Mouse (Mus musculus) forebrain, embryonic 14.5 days (tissue): ENCODE data around the gene Skor1. TPM values are rescaled to one million over a fixed set of nuclear protein-coding genes. Genes with fewer than 3 reads are reported as not detected.

Experiments used
- ATAC-seq: fragments of 200-750 bp; cut with Nextera tagmentation; 2 replicates; pipeline ENCODE4 v1.8.0; 2017; ENCODE audit warnings: mild to moderate bottlenecking, moderate library complexity
- DNase-seq: peaks from one replicate; pipeline ENCODE4 v3.0.0-alpha.2; 2015; ENCODE audit warnings: low spot score
- H3K27ac ChIP-seq: fragments of 300-500 bp; sonication (generic); 2 replicates; pipeline ENCODE4 v1.5.1; 2014; ENCODE audit warnings: low read depth, mild to moderate bottlenecking, control low read depth, low read length, moderate library complexity
- H3K27me3 ChIP-seq: fragments of 300-500 bp; sonication (generic); replicated peaks from 2 replicates; pipeline ENCODE4 v1.6.1; 2014; ENCODE audit warnings: low read length, control low read depth, mixed read lengths; ENCODE audit not compliant: control insufficient read depth, insufficient read depth
- H3K36me3 ChIP-seq: fragments of 300-500 bp; sonication (generic); 2 replicates; pipeline ENCODE4 v1.6.1; 2014; ENCODE audit warnings: low read length, control low read depth; ENCODE audit not compliant: control insufficient read depth, insufficient read depth
- H3K4me1 ChIP-seq: fragments of 300-500 bp; sonication (generic); 2 replicates; pipeline ENCODE4 v1.6.1; 2014; ENCODE audit warnings: antibody characterized with exemption, low read length, control low read depth; ENCODE audit not compliant: control insufficient read depth, insufficient read depth
- H3K4me2 ChIP-seq: fragments of 300-500 bp; sonication (generic); 2 replicates; pipeline ENCODE4 v1.6.1; 2014; ENCODE audit warnings: mild to moderate bottlenecking, control low read depth, low read length
- H3K4me3 ChIP-seq: fragments of 300-500 bp; sonication (generic); 2 replicates; pipeline ENCODE4 v1.5.1; 2014; ENCODE audit warnings: low read depth, low read length, control low read depth
- H3K9ac ChIP-seq: fragments of 300-500 bp; sonication (generic); 2 replicates; pipeline ENCODE4 v1.6.1; 2014; ENCODE audit warnings: mild to moderate bottlenecking, low read length, control low read depth, moderate library complexity
- H3K9me3 ChIP-seq: fragments of 300-500 bp; sonication (generic); replicated peaks from 2 replicates; pipeline ENCODE4 v1.6.1; 2016; ENCODE audit warnings: low read length, control low read depth, mixed read lengths; ENCODE audit not compliant: control insufficient read depth
- WGBS: fragments of 180-500 bp; shearing (Covaris S2); extraction: QIAGEN DNeasy Blood & Tissue Kit; methylation state at CpG from one replicate; pipeline ENCODE4 v1.1.7; 2014; 5-methylcytosine and 5-hydroxymethylcytosine counted together
- polyA plus RNA-seq: library from polyadenylated mRNA; unstranded; fragments of >200 nt; fragmentation: Nextera tagmentation; extraction: Ambion mirVana; gene quantifications from 2 replicates; pipeline ENCODE4 v1.2.1, GENCODE M21; 2014

The Skor1 gene
- polyA plus RNA-seq, 1 experiment from 2014 or later, result 0.30 TPM

- no peaks in the 10 kb centered on the region for H3K9me3 ChIP-seq
- no peak for DNase-seq
- WGBS, result 67% methylated on average over 8 of the region's 8 CpGs
- H3K36me3 ChIP-seq, result 0 out of 2 replicates have a peak, but pooled peaks cover 2% of the 10 kb centered on the region
- H3K4me2 ChIP-seq, result no peak overlapping the region
- H3K27me3 ChIP-seq, result peaks cover 5% of the 10 kb centered on the region; the same call in 1 of the 2 replicates
- no peak overlapping the region for H3K9ac ChIP-seq
- H3K27ac ChIP-seq, result no peak overlapping the region
- no peak for ATAC-seq
- no peaks in the 10 kb centered on the region for H3K4me1 ChIP-seq
- H3K4me3 ChIP-seq, result no peak overlapping the region
These were observed 15.0 kb upstream of the Skor1 start for GRCm38 (mm10) chr9:63163756-63164155.

GRCm38 (mm10) chr9:63151949-63152348 lies 3.2 kb upstream of the Skor1 start:
- H3K27ac ChIP-seq, result no peak overlapping the region
- H3K36me3 ChIP-seq, result no peaks in the 10 kb centered on the region
- DNase-seq, result peak; percentile 79
- peaks cover 88% of the 10 kb centered on the region for H3K27me3 ChIP-seq
- H3K9me3 ChIP-seq, result no peaks in the 10 kb centered on the region
- peak; percentile 76 for ATAC-seq
- peaks cover 2% of the 10 kb centered on the region for H3K4me1 ChIP-seq
- no peak overlapping the region for H3K9ac ChIP-seq
- no peak overlapping the region for H3K4me2 ChIP-seq
- no peak overlapping the region for H3K4me3 ChIP-seq
- WGBS, result 7% methylated on average over 14 of the region's 14 CpGs

- Histone ChIP-seq H3K27ac (no peak overlapping the region), H3K4me3 (no peak overlapping the region), H3K27me3 (peaks cover 92% of the 10 kb centered on the region), H3K4me2 (no peak overlapping the region), H3K9ac (no peak overlapping the region), H3K9me3 (no peaks in the 10 kb centered on the region), H3K4me1 (peaks cover 2% of the 10 kb centered on the region), H3K36me3 (no peaks in the 10 kb centered on the region)
- DNase-seq (peak; percentile 61), ATAC-seq (peak; percentile 37; the same call in 1 of the 2 replicates)
- 1% methylated on average over 20 of the region's 20 CpGs for WGBS
These were observed 2.5 kb upstream of the Skor1 start for GRCm38 (mm10) chr9:63151072-63151870.

GRCm38 (mm10) chr9:63150086-63150800 lies 1.5 kb upstream of the Skor1 start:
- H3K4me2 ChIP-seq, result no peak overlapping the region
- no peak overlapping the region for H3K27ac ChIP-seq
- WGBS, result 1% methylated on average over 27 of the region's 27 CpGs
- H3K9ac ChIP-seq, result no peak overlapping the region
- ATAC-seq, result no peak
- no peak for DNase-seq
- no peak overlapping the region for H3K4me3 ChIP-seq
- peaks cover 96% of the 10 kb centered on the region for H3K27me3 ChIP-seq
- no peaks in the 10 kb centered on the region for H3K36me3 ChIP-seq
- H3K4me1 ChIP-seq, result peaks cover 2% of the 10 kb centered on the region
- H3K9me3 ChIP-seq, result no peaks in the 10 kb centered on the region

- no peak overlapping the region for H3K27ac ChIP-seq
- no peak for ATAC-seq
- H3K4me1 ChIP-seq, result peaks cover 2% of the 10 kb centered on the region
These were observed 608 bp upstream of the Skor1 start for GRCm38 (mm10) chr9:63149372-63149766.

GRCm38 (mm10) chr9:63147786-63148409 lies 863 bp downstream of the Skor1 start:
- no peak overlapping the region for H3K4me3 ChIP-seq

More at GRCm38 (mm10) chr9:63149372-63149766, 608 bp upstream of the Skor1 start:
- Histone ChIP-seq H3K27me3 (peaks cover 97% of the 10 kb centered on the region), H3K4me3 (peak overlapping the region; percentile 35), H3K9me3 (no peaks in the 10 kb centered on the region), H3K4me2 (peak overlapping the region; percentile 63), H3K9ac (no peak overlapping the region), H3K36me3 (no peaks in the 10 kb centered on the region)
- WGBS, result 2% methylated on average over 20 of the region's 20 CpGs
- DNase-seq, result no peak

GRCm38 (mm10) chr9:63147296-63147695 lies 1.5 kb downstream of the Skor1 start:
- Histone ChIP-seq H3K9ac (no peak overlapping the region), H3K9me3 (no peaks in the 10 kb centered on the region), H3K4me1 (peaks cover 2% of the 10 kb centered on the region), H3K27me3 (peaks cover 98% of the 10 kb centered on the region), H3K36me3 (no peaks in the 10 kb centered on the region), H3K4me2 (no peak overlapping the region), H3K27ac (no peak overlapping the region), H3K4me3 (no peak overlapping the region)
- ATAC-seq (no peak), DNase-seq (no peak)
- 0% methylated on average over 9 of the region's 9 CpGs for WGBS

More at GRCm38 (mm10) chr9:63147786-63148409, 863 bp downstream of the Skor1 start:
- WGBS, result 2% methylated on average over 14 of the region's 14 CpGs
- no peaks in the 10 kb centered on the region for H3K36me3 ChIP-seq
- no peaks in the 10 kb centered on the region for H3K9me3 ChIP-seq
- H3K27me3 ChIP-seq, result peaks cover 98% of the 10 kb centered on the region
- DNase-seq (peak; percentile 3), ATAC-seq (no peak)
- no peak overlapping the region for H3K4me2 ChIP-seq
- H3K9ac ChIP-seq, result no peak overlapping the region
- H3K27ac ChIP-seq, result no peak overlapping the region
- peaks cover 2% of the 10 kb centered on the region for H3K4me1 ChIP-seq

- DNase-seq (no peak), ATAC-seq (no peak)
- Histone ChIP-seq H3K27ac (no peak overlapping the region), H3K9ac (no peak overlapping the region), H3K4me1 (peaks cover 2% of the 10 kb centered on the region; the same call in 1 of the 2 replicates), H3K36me3 (no peaks in the 10 kb centered on the region), H3K4me3 (0 out of 2 replicates have a peak overlapping the region, but pooled peaks have one; percentile 13), H3K27me3 (peaks cover 99% of the 10 kb centered on the region), H3K9me3 (no peaks in the 10 kb centered on the region), H3K4me2 (no peak overlapping the region)
- under 1% methylated on average over 20 of the region's 20 CpGs for WGBS
These were observed 1.9 kb downstream of the Skor1 start for GRCm38 (mm10) chr9:63146856-63147274.
